Mouse (Mus musculus): ENCODE measurements around the gene Aup1. TPM values are rescaled to one million over a fixed set of nuclear protein-coding genes. Genes with fewer than 3 reads are reported as not detected.

Gene Aup1
- polyA plus RNA-seq, 1 experiment = 166 TPM

DNA sequence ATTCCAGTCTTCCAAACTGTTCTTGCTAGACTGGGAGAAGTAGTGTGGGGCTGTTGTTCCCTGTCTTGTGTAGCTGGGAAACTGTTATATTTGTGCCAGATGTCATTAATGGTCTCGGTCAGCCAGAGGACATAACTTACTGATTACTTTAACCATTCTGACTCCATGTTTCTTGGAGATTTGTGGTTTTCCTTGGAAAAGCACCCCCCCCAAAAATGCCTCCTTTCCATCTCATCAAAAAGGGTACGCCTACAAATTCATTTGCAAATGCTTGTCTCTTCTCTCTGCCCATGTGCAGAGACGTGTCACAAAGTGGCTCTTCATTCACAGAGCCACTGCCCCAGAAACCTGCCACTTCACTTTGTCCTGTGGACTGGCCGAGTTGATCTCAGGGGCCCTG lies 29.9 kb upstream of the Aup1 start:
- no peak for TF ChIP-seq MYOD1 (IDR thresholded peaks at IDR 0.05; ENCODE audit: control insufficient read depth, insufficient read length, low read depth)
- TF ChIP-seq CTCF (IDR thresholded peaks at IDR 0.05; ENCODE audit: control insufficient read depth, insufficient read depth, insufficient read length) = no peak
- TF ChIP-seq USF1 (IDR thresholded peaks at IDR 0.05; ENCODE audit: low read depth) = no peak
- TF ChIP-seq MYOG (IDR thresholded peaks at IDR 0.05; ENCODE audit: control insufficient read depth, extremely low read depth, insufficient read length) = no peak
- TF ChIP-seq FOSL1 (IDR thresholded peaks at IDR 0.05; ENCODE audit: insufficient read depth, low read length, poor library complexity, severe bottlenecking) = no peak
- no peak for TF ChIP-seq CEBPB (IDR thresholded peaks at IDR 0.05; ENCODE audit: low read depth)
- no peak for TF ChIP-seq MAX (IDR thresholded peaks at IDR 0.05)
- Histone ChIP-seq H3ac (ENCODE audit: control insufficient read depth, insufficient read length, low read depth) (peak overlapping the region; percentile 70), H3K79me3 (ENCODE audit: low read depth) (peaks cover 1% of the 10 kb centered on the region), H3K36me3 (ENCODE audit: control insufficient read depth, insufficient read depth) (peaks cover 5% of the 10 kb centered on the region), H3K27me3 (ENCODE audit: control insufficient read depth, insufficient read depth, insufficient read length) (no peaks in the 10 kb centered on the region), H3K79me2 (ENCODE audit: control insufficient read depth, insufficient read depth) (peaks cover 2% of the 10 kb centered on the region), H3K4me3 (ENCODE audit: insufficient read depth, poor library complexity, severe bottlenecking) (no peak overlapping the region)

DNA sequence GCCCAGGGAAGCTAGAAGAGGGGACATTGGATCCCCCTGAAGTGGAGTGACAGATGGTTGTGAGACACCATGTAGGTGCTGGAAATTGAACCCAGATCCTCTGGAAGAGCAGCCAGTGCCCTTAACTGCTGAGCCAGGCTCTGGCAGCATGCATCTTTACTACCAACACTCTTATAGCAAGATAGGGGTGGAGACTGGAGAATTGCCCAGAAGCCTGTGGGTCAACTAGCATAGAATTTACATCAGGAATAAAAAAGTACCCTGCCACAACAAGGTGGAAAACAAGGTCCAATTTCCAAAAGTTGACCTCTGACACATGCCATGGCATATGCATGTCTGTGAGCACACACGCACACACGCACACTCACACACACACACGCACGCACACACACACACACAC lies 29.1 kb upstream of the Aup1 start:
- no peak overlapping the region for H3K4me3 ChIP-seq (ENCODE audit: insufficient read depth, poor library complexity, severe bottlenecking)

DNA sequence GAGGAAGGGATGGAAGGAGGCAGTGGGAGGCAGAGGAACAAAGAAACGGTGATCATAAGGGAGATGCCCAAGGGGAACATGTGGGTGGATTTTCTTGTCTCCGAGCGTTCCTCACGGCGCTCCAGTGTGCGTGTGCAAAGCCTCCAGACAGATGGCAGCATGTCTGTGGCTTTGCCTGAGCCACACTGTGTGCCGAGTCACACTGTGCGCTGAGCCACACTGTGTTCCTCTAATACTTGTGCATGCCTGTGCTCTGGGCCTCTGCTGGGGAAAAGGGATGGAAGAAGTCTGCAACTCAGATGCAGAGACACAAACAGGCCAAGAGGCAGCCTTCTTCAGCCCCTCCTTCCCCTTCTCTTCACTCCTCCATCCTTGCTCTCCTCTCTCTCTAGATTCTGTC lies 27.0 kb upstream of the Aup1 start:
- Histone ChIP-seq H3K79me3 (ENCODE audit: low read depth) (peaks cover 21% of the 10 kb centered on the region), H3K27me3 (ENCODE audit: control insufficient read depth, insufficient read depth, insufficient read length) (no peaks in the 10 kb centered on the region), H3ac (ENCODE audit: control insufficient read depth, insufficient read length, low read depth) (no peak overlapping the region), H3K79me2 (ENCODE audit: control insufficient read depth, insufficient read depth) (peaks cover 31% of the 10 kb centered on the region), H3K4me3 (ENCODE audit: insufficient read depth, poor library complexity, severe bottlenecking) (no peak overlapping the region), H3K36me3 (ENCODE audit: control insufficient read depth, insufficient read depth) (peaks cover 33% of the 10 kb centered on the region)
- TF ChIP-seq MAX (IDR thresholded peaks at IDR 0.05) = no peak

More for the DNA sequence above, 29.1 kb upstream of the Aup1 start:
- no peaks in the 10 kb centered on the region for H3K27me3 ChIP-seq (ENCODE audit: control insufficient read depth, insufficient read depth, insufficient read length)
- H3K79me2 ChIP-seq (ENCODE audit: control insufficient read depth, insufficient read depth) = peaks cover 10% of the 10 kb centered on the region
- no peak overlapping the region for H3ac ChIP-seq (ENCODE audit: control insufficient read depth, insufficient read length, low read depth)
- peaks cover 13% of the 10 kb centered on the region for H3K36me3 ChIP-seq (ENCODE audit: control insufficient read depth, insufficient read depth)
- peaks cover 1% of the 10 kb centered on the region for H3K79me3 ChIP-seq (ENCODE audit: low read depth)
- no peak for TF ChIP-seq MAX (IDR thresholded peaks at IDR 0.05)
- TF ChIP-seq CEBPB (IDR thresholded peaks at IDR 0.05; ENCODE audit: low read depth) = no peak
- no peak for TF ChIP-seq USF1 (IDR thresholded peaks at IDR 0.05; ENCODE audit: low read depth)
- TF ChIP-seq FOSL1 (IDR thresholded peaks at IDR 0.05; ENCODE audit: insufficient read depth, low read length, poor library complexity, severe bottlenecking) = no peak
- no peak for TF ChIP-seq CTCF (IDR thresholded peaks at IDR 0.05; ENCODE audit: control insufficient read depth, insufficient read depth, insufficient read length)
- no peak for TF ChIP-seq MYOD1 (IDR thresholded peaks at IDR 0.05; ENCODE audit: control insufficient read depth, insufficient read length, low read depth)
- no peak for TF ChIP-seq MYOG (IDR thresholded peaks at IDR 0.05; ENCODE audit: control insufficient read depth, extremely low read depth, insufficient read length)

DNA sequence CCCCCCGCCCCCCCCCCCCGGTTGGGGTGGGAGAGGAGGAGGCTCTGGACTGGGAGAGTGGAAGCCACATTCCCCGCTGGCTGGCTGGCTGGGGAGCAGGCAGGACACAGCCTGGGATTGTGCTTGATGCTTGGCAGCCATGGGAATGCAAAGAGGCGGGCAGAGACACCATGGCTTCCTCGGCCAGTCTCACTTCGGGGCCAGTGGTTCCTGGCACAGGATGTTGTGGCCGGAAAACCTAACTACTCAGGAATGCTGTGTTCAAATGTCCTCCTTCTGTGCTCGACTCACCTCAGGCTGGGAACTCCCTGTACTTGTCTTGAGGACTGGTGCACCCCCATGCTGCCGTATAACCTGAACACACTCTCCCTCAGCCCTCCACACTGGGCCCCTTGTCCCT lies 26.6 kb upstream of the Aup1 start:
- H3K27me3 ChIP-seq (ENCODE audit: control insufficient read depth, insufficient read depth, insufficient read length) = no peaks in the 10 kb centered on the region

DNA sequence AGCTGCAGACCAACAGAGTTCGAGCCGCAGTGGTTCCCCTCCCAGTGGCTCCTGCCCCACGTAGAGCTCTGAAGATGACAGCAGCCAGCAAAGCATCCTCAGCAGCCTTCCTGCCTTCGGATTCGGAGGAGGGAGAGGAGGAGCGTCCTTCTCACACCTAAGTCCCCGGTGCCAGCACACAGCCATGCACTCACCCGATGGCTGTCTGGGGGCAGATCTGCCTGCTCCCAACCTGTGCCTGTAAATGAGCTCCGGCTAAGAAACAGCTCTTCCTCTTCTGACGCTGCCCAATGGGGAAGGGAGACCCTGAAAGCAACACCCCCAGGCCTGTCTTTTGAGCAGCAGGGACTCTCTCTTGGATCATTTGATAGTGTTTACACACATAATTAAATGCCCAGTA lies 24.5 kb upstream of the Aup1 start:
- Histone ChIP-seq H3ac (ENCODE audit: control insufficient read depth, insufficient read length, low read depth) (no peak overlapping the region), H3K27me3 (ENCODE audit: control insufficient read depth, insufficient read depth, insufficient read length) (no peaks in the 10 kb centered on the region), H3K79me2 (ENCODE audit: control insufficient read depth, insufficient read depth) (peaks cover 55% of the 10 kb centered on the region), H3K79me3 (ENCODE audit: low read depth) (peaks cover 35% of the 10 kb centered on the region), H3K36me3 (ENCODE audit: control insufficient read depth, insufficient read depth) (peaks cover 35% of the 10 kb centered on the region), H3K4me3 (ENCODE audit: insufficient read depth, poor library complexity, severe bottlenecking) (no peak overlapping the region)
- no peak for TF ChIP-seq FOSL1 (IDR thresholded peaks at IDR 0.05; ENCODE audit: insufficient read depth, low read length, poor library complexity, severe bottlenecking)
- TF ChIP-seq CTCF (IDR thresholded peaks at IDR 0.05; ENCODE audit: control insufficient read depth, insufficient read depth, insufficient read length) = no peak
- TF ChIP-seq USF1 (IDR thresholded peaks at IDR 0.05; ENCODE audit: low read depth) = no peak
- TF ChIP-seq MYOD1 (IDR thresholded peaks at IDR 0.05; ENCODE audit: control insufficient read depth, insufficient read length, low read depth) = no peak
- TF ChIP-seq CEBPB (IDR thresholded peaks at IDR 0.05; ENCODE audit: low read depth) = no peak

More for the DNA sequence above, 26.6 kb upstream of the Aup1 start:
- Histone ChIP-seq H3ac (ENCODE audit: control insufficient read depth, insufficient read length, low read depth) (no peak overlapping the region), H3K4me3 (ENCODE audit: insufficient read depth, poor library complexity, severe bottlenecking) (no peak overlapping the region), H3K36me3 (ENCODE audit: control insufficient read depth, insufficient read depth) (peaks cover 35% of the 10 kb centered on the region), H3K79me2 (ENCODE audit: control insufficient read depth, insufficient read depth) (peaks cover 35% of the 10 kb centered on the region), H3K79me3 (ENCODE audit: low read depth) (peaks cover 25% of the 10 kb centered on the region)
- TF ChIP-seq MYOD1 (IDR thresholded peaks at IDR 0.05; ENCODE audit: control insufficient read depth, insufficient read length, low read depth) (peak; percentile 14), MYOG (IDR thresholded peaks at IDR 0.05; ENCODE audit: control insufficient read depth, extremely low read depth, insufficient read length) (no peak), MAX (IDR thresholded peaks at IDR 0.05) (peak; percentile 36), FOSL1 (IDR thresholded peaks at IDR 0.05; ENCODE audit: insufficient read depth, low read length, poor library complexity, severe bottlenecking) (no peak)

DNA sequence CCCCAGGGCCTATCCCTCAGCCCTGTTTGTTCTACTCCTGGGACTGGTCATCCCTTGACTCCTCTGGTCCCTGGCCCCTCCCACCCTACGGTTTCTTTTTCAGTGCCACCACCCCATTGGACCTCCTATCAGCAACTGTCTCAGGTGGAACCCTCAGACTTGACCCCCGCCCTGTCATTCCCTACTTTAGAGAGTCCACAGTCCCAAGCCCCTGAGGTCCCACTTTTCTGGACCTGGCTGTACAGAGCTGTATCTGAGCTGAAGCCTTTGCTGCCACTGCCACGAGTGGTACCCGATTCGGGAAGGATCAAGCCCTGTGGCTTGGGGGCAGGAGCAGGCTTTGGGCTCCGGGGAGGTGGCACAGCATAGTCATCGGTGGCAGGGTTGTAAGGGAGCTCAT lies 23.2 kb upstream of the Aup1 start:
- Histone ChIP-seq H3K79me3 (ENCODE audit: low read depth) (peaks cover 37% of the 10 kb centered on the region), H3ac (ENCODE audit: control insufficient read depth, insufficient read length, low read depth) (no peak overlapping the region), H3K36me3 (ENCODE audit: control insufficient read depth, insufficient read depth) (peaks cover 35% of the 10 kb centered on the region), H3K4me3 (ENCODE audit: insufficient read depth, poor library complexity, severe bottlenecking) (no peak overlapping the region), H3K79me2 (ENCODE audit: control insufficient read depth, insufficient read depth) (peaks cover 62% of the 10 kb centered on the region), H3K27me3 (ENCODE audit: control insufficient read depth, insufficient read depth, insufficient read length) (no peaks in the 10 kb centered on the region)
- TF ChIP-seq CEBPB (IDR thresholded peaks at IDR 0.05; ENCODE audit: low read depth) = no peak
- no peak for TF ChIP-seq FOSL1 (IDR thresholded peaks at IDR 0.05; ENCODE audit: insufficient read depth, low read length, poor library complexity, severe bottlenecking)
- TF ChIP-seq USF1 (IDR thresholded peaks at IDR 0.05; ENCODE audit: low read depth) = no peak
- no peak for TF ChIP-seq MYOG (IDR thresholded peaks at IDR 0.05; ENCODE audit: control insufficient read depth, extremely low read depth, insufficient read length)
- TF ChIP-seq CTCF (IDR thresholded peaks at IDR 0.05; ENCODE audit: control insufficient read depth, insufficient read depth, insufficient read length) = no peak
- no peak for TF ChIP-seq MYOD1 (IDR thresholded peaks at IDR 0.05; ENCODE audit: control insufficient read depth, insufficient read length, low read depth)
- TF ChIP-seq MAX (IDR thresholded peaks at IDR 0.05) = no peak

Data from C2C12 (cell line).